Mouse (Mus musculus) ovary, adult 2 months (tissue): Measurements from ENCODE around the gene 0610012G03Rik. TPM values are rescaled to one million over a fixed set of nuclear protein-coding genes. Genes with fewer than 3 reads are reported as not detected.

Experiments used
- polyA plus RNA-seq: library from polyadenylated mRNA; depleted of rRNA; stranded (reverse); fragments of >200 nt; gene quantifications from 2 replicates; pipeline ENCODE4 v1.2.3, GENCODE M21; 2012; rRNA removed

Gene 0610012G03Rik
- polyA plus RNA-seq: 130 and 190 TPM in 2 replicates

GRCm38 (mm10) chr16:31948345-31948774 lies at the start of gene 0610012G03Rik, which contains the start of gene Ncbp2:
0610012G03Rik (minus strand) TSS chr16:31948494.
Ncbp2 (plus strand) TSS chr16:31948513.

GRCm38 (mm10) chr16:31933751-31934549 lies 14.3 kb downstream of the 0610012G03Rik start, which contains the start of gene Pigz:
Pigz (plus strand) TSS chr16:31933851.

Other genes with a start within 250 kb of the 0610012G03Rik start
- gene Meltf, start 69.7 kb downstream of the 0610012G03Rik start, polyA plus RNA-seq: 0.86 and 1.1 TPM in 2 replicates
- gene Pigz, start 14.6 kb downstream of the 0610012G03Rik start, polyA plus RNA-seq: 3.1 and 3.5 TPM in 2 replicates
- gene Ncbp2, start within 50 bp of the 0610012G03Rik start, polyA plus RNA-seq: 6.3 and 7.2 TPM in 2 replicates
- gene Senp5, start 54.8 kb upstream of the 0610012G03Rik start, polyA plus RNA-seq: 4.7 and 5.2 TPM in 2 replicates
- gene Pak2, start 130.8 kb upstream of the 0610012G03Rik start, polyA plus RNA-seq: 17.6 and 23.5 TPM in 2 replicates
- 36.0 and 50.2 TPM in 2 replicates for gene Pigx, start 151.2 kb upstream of the 0610012G03Rik start, polyA plus RNA-seq
- gene Cep19, start 151.3 kb upstream of the 0610012G03Rik start, polyA plus RNA-seq: 9.7 and 19.0 TPM in 2 replicates
- 13.3 and 17.4 TPM in 2 replicates for gene Nrros, start 217.1 kb upstream of the 0610012G03Rik start, polyA plus RNA-seq
- gene Bex6, start 231.3 kb upstream of the 0610012G03Rik start, polyA plus RNA-seq: not detected in 2 replicates